Mouse (Mus musculus): ENCODE data around the gene Gm11733. TPM values are rescaled to one million over a fixed set of nuclear protein-coding genes. Genes with fewer than 3 reads are reported as not detected.

Gm11733 gene
- not detected in 2 replicates for total RNA-seq (2014; rRNA removed)
- polyA plus RNA-seq (2012; rRNA removed), result not detected in 2 replicates

DNA sequence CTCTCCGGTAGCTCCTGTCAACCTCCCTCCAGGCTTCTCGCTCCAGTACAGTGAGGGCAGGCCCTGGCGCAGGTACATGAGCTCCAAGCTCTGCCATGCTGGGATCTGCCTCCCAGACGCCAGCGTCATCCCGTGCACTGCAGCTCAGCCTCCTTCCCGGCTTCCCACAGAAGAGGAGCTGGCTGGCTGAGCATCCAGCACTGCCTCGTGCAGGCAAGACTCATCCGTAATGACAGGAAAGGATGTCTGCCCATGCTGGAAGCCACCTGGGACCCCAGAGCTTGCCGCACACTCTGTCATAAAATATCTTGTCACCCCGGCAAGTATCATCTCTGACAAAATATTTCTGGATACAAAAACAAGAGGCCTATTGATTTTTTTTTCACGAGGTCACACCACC lies at the start of gene Gm11733:
Gm11733 (plus strand) TSS at position 171 of the 400 bp plus-strand sequence.
- DNase-seq (ENCODE audit: extremely low read depth, low read depth, low spot score), result no peak
- 55% methylated on average over 12 of the region's 12 CpGs for WGBS
- no peak within 1 kb of the TSS for H3K4me3 ChIP-seq (ENCODE audit: insufficient read depth, low read depth, low read length)
- H3K4me1 ChIP-seq (ENCODE audit: control insufficient read depth, insufficient read depth, low read length), result peaks cover 7% of the 10 kb centered on the region
- H3K79me2 ChIP-seq (ENCODE audit: control insufficient read depth, insufficient read depth, low read length), result no peaks in the 10 kb centered on the region
- no peak within 1 kb of the TSS for H3K27ac ChIP-seq (replicated peaks; ENCODE audit: insufficient read depth, low read depth, low read length)
- H3K9ac ChIP-seq (ENCODE audit: low read depth, low read length), result no peak within 1 kb of the TSS
- TF ChIP-seq CTCF (IDR thresholded peaks at IDR 0.05; ENCODE audit: low read depth, low read length), result no peak
- TF ChIP-seq POLR2A (IDR thresholded peaks at IDR 0.05; ENCODE audit: extremely low read depth, insufficient read depth, low read length), result no peak
- no peaks in the 10 kb centered on the region for H3K36me3 ChIP-seq (ENCODE audit: control insufficient read depth, insufficient read depth, low read length)
- H3K27me3 ChIP-seq (ENCODE audit: control insufficient read depth, insufficient read depth, low read length), result no peaks in the 10 kb centered on the region

DNA sequence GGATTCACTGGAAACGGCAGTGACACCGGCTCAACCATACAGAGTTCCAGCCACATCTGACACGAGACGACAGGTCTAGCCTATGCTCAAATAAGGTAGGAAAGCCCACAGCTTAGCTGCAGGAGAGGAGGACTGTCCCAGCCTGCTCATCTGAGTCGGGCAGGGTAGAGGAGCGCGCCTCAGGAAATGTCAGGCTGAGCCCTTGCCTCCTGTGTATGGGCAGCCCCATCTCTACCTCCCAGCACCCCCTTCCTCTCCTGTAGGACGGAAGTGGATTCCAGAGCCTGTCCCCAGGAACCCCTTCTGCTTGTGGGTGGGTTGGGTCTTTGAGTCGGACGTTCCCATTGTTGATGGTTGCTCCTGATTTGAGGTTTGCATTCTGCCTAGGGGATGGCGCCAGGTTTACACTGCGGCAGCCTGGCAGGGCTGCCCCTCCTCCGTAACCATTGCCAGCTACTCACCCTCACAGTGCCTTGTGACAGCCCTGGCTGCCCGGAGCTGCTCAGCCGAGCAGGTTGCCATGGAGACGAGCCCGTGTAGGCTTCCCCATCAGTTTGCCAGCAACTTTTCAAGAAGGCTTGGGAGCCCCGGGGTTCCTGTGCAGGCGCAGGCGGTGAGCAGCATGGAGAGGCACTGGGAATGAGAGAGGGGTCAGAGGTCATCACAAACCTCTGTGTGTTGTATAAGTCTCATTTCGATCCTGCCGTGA lies 47.6 kb upstream of the Gm11733 start:
- H3K27me3 ChIP-seq (ENCODE audit: control insufficient read depth, insufficient read depth, low read length), result 0 out of 2 replicates have a peak, but pooled peaks cover 7% of the 10 kb centered on the region
- H3K9ac ChIP-seq (ENCODE audit: low read depth, low read length), result no peak overlapping the region
- H3K36me3 ChIP-seq (ENCODE audit: control insufficient read depth, insufficient read depth, low read length), result no peaks in the 10 kb centered on the region
- no peak for DNase-seq (ENCODE audit: extremely low read depth, low read depth, low spot score)
- H3K4me3 ChIP-seq (ENCODE audit: insufficient read depth, low read depth, low read length), result no peak overlapping the region
- no peak for TF ChIP-seq POLR2A (IDR thresholded peaks at IDR 0.05; ENCODE audit: extremely low read depth, insufficient read depth, low read length)
- no peak for TF ChIP-seq CTCF (IDR thresholded peaks at IDR 0.05; ENCODE audit: low read depth, low read length)
- H3K27ac ChIP-seq (replicated peaks; ENCODE audit: insufficient read depth, low read depth, low read length), result no peak overlapping the region
- WGBS, result 34% methylated on average over 22 of the region's 22 CpGs
- H3K4me1 ChIP-seq (ENCODE audit: control insufficient read depth, insufficient read depth, low read length), result no peaks in the 10 kb centered on the region
- H3K79me2 ChIP-seq (ENCODE audit: control insufficient read depth, insufficient read depth, low read length), result no peaks in the 10 kb centered on the region

DNA sequence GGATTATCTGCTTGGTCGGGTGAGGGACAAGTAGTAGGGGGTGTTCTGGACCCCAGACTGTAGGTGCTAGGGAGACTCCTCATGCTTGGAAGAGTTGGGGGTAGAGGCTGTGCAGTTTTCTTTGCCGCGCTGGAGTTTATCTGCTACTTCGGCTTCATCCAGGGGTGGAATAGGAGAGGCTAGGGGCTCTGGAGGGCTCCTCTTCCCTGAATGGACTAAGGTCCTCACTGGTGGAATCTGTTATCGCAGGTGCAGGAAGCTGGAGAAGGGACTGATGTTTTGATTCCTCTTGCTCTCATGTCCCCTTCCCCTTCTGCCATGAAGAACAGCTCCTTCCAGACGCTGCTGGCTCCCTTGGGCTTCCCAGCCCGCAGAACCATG lies 47.1 kb upstream of the Gm11733 start:
- no peak for DNase-seq (ENCODE audit: extremely low read depth, low read depth, low spot score)

DNA sequence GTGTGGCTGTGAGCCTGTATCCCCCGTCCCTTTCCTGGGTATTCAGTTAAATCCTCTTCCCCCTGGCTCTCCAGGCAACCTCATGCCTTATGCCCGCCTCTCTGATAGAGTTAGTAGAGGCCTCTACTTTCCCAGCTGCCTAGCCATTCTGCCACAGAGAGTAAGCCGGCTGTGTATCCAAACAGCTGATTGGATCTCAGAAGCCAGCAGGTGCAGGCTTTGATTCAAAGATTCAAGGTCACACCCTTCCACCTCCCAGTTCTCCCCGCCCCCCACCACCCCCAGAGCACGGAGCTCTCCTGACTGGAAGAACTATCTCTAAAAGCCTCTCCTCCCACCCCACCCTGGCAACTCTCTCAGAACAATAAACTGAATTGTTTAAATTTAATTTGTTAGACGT lies 45.8 kb upstream of the Gm11733 start:
- no peak overlapping the region for H3K4me3 ChIP-seq (ENCODE audit: insufficient read depth, low read depth, low read length)
- TF ChIP-seq POLR2A (IDR thresholded peaks at IDR 0.05; ENCODE audit: extremely low read depth, insufficient read depth, low read length) (no peak), CTCF (IDR thresholded peaks at IDR 0.05; ENCODE audit: low read depth, low read length) (no peak)
- H3K79me2 ChIP-seq (ENCODE audit: control insufficient read depth, insufficient read depth, low read length), result no peaks in the 10 kb centered on the region
- H3K27me3 ChIP-seq (ENCODE audit: control insufficient read depth, insufficient read depth, low read length), result 0 out of 2 replicates have a peak, but pooled peaks cover 7% of the 10 kb centered on the region
- H3K36me3 ChIP-seq (ENCODE audit: control insufficient read depth, insufficient read depth, low read length), result no peaks in the 10 kb centered on the region
- 52% methylated on average over 6 of the region's 6 CpGs for WGBS
- no peak for DNase-seq (ENCODE audit: extremely low read depth, low read depth, low spot score)
- H3K27ac ChIP-seq (replicated peaks; ENCODE audit: insufficient read depth, low read depth, low read length), result no peak overlapping the region
- H3K4me1 ChIP-seq (ENCODE audit: control insufficient read depth, insufficient read depth, low read length), result no peaks in the 10 kb centered on the region
- no peak overlapping the region for H3K9ac ChIP-seq (ENCODE audit: low read depth, low read length)

More for the DNA sequence above, 47.1 kb upstream of the Gm11733 start:
- Histone ChIP-seq H3K4me1 (ENCODE audit: control insufficient read depth, insufficient read depth, low read length) (no peaks in the 10 kb centered on the region), H3K27ac (replicated peaks; ENCODE audit: insufficient read depth, low read depth, low read length) (no peak overlapping the region), H3K9ac (ENCODE audit: low read depth, low read length) (no peak overlapping the region), H3K79me2 (ENCODE audit: control insufficient read depth, insufficient read depth, low read length) (no peaks in the 10 kb centered on the region), H3K36me3 (ENCODE audit: control insufficient read depth, insufficient read depth, low read length) (no peaks in the 10 kb centered on the region), H3K4me3 (ENCODE audit: insufficient read depth, low read depth, low read length) (no peak overlapping the region), H3K27me3 (ENCODE audit: control insufficient read depth, insufficient read depth, low read length) (0 out of 2 replicates have a peak, but pooled peaks cover 7% of the 10 kb centered on the region)
- TF ChIP-seq POLR2A (IDR thresholded peaks at IDR 0.05; ENCODE audit: extremely low read depth, insufficient read depth, low read length) (no peak), CTCF (IDR thresholded peaks at IDR 0.05; ENCODE audit: low read depth, low read length) (no peak)
- WGBS, result 66% methylated on average over 7 of the region's 7 CpGs

DNA sequence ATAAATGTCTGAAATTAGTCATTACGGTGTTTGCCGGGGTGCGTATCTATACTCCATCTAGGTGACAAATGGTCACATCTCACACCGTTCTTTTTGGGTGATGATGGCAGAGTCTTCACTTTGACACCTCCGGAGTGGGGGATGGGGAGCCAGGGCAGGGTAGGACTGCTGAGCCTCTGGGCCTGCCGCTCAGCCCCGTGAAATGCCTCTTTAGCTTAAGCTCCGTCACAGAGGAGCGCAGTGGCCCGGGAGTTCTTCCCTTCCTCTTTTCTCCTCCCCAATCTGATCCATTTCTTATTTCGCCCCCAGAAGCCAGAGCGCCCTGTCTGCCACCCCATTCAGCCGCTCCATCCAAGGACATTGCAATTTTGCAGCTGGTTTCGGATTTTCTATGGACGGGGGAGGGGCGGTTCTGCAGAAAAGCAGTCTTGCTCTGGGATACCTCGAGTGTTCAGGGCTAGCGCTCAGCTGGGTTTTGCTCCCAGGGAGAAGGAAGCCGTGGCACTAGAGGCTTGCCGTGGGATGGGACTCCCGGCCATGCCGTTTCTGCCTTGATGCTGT lies 43.2 kb upstream of the Gm11733 start:
- no peak for DNase-seq (ENCODE audit: extremely low read depth, low read depth, low spot score)
- no peak overlapping the region for H3K4me3 ChIP-seq (ENCODE audit: insufficient read depth, low read depth, low read length)
- H3K9ac ChIP-seq (ENCODE audit: low read depth, low read length), result no peak overlapping the region
- 23% methylated on average over 22 of the region's 22 CpGs for WGBS
- H3K27me3 ChIP-seq (ENCODE audit: control insufficient read depth, insufficient read depth, low read length), result 0 out of 2 replicates have a peak, but pooled peaks cover 7% of the 10 kb centered on the region
- H3K79me2 ChIP-seq (ENCODE audit: control insufficient read depth, insufficient read depth, low read length), result no peaks in the 10 kb centered on the region
- H3K27ac ChIP-seq (replicated peaks; ENCODE audit: insufficient read depth, low read depth, low read length), result no peak overlapping the region
- H3K4me1 ChIP-seq (ENCODE audit: control insufficient read depth, insufficient read depth, low read length), result no peaks in the 10 kb centered on the region
- no peak for TF ChIP-seq CTCF (IDR thresholded peaks at IDR 0.05; ENCODE audit: low read depth, low read length)
- TF ChIP-seq POLR2A (IDR thresholded peaks at IDR 0.05; ENCODE audit: extremely low read depth, insufficient read depth, low read length), result no peak
- H3K36me3 ChIP-seq (ENCODE audit: control insufficient read depth, insufficient read depth, low read length), result no peaks in the 10 kb centered on the region

DNA sequence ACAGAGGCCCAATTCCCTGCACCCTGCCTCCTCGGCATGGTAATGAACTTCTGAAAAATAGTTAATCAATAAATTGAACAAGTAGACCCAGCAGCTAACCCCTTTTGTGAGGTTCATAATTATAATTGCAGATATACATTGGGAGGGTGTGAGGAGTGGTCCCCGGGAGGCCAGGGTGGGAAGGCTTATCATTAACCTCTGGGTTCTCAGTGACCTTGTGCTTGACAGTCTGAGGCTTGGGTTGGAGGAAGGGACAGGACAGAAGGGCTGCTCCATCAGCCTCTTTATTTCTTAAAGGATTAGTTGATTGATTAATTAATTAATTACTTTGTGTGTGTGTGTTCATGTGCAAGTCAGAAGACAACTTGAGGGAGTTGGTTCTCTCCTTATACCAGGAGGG lies 40.1 kb upstream of the Gm11733 start:
- Histone ChIP-seq H3K4me3 (ENCODE audit: insufficient read depth, low read depth, low read length) (no peak overlapping the region), H3K27ac (replicated peaks; ENCODE audit: insufficient read depth, low read depth, low read length) (no peak overlapping the region), H3K4me1 (ENCODE audit: control insufficient read depth, insufficient read depth, low read length) (no peaks in the 10 kb centered on the region), H3K9ac (ENCODE audit: low read depth, low read length) (no peak overlapping the region), H3K27me3 (ENCODE audit: control insufficient read depth, insufficient read depth, low read length) (no peaks in the 10 kb centered on the region), H3K79me2 (ENCODE audit: control insufficient read depth, insufficient read depth, low read length) (no peaks in the 10 kb centered on the region), H3K36me3 (ENCODE audit: control insufficient read depth, insufficient read depth, low read length) (no peaks in the 10 kb centered on the region)
- WGBS, result 60% methylated on average over 2 of the region's 2 CpGs
- no peak for DNase-seq (ENCODE audit: extremely low read depth, low read depth, low spot score)
- TF ChIP-seq POLR2A (IDR thresholded peaks at IDR 0.05; ENCODE audit: extremely low read depth, insufficient read depth, low read length), result no peak
- no peak for TF ChIP-seq CTCF (IDR thresholded peaks at IDR 0.05; ENCODE audit: low read depth, low read length)
